Mouse (Mus musculus) gastrocnemius, postnatal 10 days (tissue): ENCODE data around the gene Slamf9. TPM values are rescaled to one million over a fixed set of nuclear protein-coding genes. Genes with fewer than 3 reads are reported as not detected.
A peak's percentile ranks its signal among the peaks of the same experiment; 100 is the strongest.

Experiments
- DNase-seq: peaks from one replicate; pipeline ENCODE4 v3.0.0; 2021; ENCODE audit warnings: mixed read lengths
- total RNA-seq, 2 experiments: library from RNA; stranded (reverse); gene quantifications; 2 replicates each; pipeline ENCODE4 v1.2.3; 2021

The Slamf9 gene
- total RNA-seq, 2 experiments from 2014 or later, result 0.42 to 0.72 TPM

- DNase-seq, result no peak
Observed at GRCm38 (mm10) chr1:172462534-172462933, 12.6 kb upstream of the Slamf9 start.

DNA sequence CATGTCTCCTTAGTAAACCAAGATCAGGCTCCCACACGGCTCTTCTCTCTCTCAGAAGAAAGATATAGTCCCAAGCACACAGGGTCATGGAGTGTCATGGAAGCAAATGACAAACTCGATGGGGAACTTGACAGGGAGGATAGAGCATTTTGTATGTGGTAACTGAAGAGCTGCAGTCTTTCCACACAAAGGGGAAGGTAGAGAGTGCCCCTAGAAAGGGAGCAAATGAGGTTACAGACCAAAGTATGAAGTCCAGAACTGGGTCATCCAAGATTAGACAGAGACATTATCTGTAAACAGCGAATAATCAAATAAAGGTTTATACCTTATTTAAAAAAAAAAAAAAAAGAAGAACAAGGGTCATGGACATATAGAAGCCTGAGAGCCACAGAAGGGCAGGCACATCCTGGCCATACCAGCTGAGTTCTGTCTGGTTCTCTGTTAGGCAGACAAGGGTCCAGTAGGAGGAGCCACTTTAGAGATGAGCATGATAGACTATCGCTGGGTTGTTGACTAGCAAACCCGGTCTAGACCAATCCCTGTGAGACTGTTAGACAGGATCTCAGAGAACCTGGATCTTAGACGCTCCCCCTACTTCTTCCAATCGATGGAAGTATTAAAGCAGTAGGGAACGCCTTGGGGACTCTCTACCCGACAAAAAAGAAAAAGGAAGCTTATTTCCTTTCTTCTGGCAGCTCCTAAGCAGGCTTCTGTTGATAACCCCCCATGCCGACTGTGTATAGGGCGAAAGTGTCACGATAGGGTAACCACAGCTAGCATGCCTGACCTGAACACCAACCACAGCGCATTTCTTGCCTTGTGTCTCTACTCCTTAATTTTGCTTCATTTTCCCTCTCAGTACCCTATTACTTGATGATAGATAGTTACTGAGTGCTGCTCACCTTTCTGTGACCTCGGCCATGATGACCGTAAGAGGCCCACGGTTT is 11.5 kb upstream of the Slamf9 start:
- no peak for DNase-seq

- DNase-seq, result no peak
Observed at GRCm38 (mm10) chr1:172468301-172468877, 6.8 kb upstream of the Slamf9 start.

- no peak for DNase-seq
Observed at GRCm38 (mm10) chr1:172469373-172469772, 5.8 kb upstream of the Slamf9 start.

- no peak for DNase-seq
Observed at GRCm38 (mm10) chr1:172469810-172470448, 5.2 kb upstream of the Slamf9 start.

DNA sequence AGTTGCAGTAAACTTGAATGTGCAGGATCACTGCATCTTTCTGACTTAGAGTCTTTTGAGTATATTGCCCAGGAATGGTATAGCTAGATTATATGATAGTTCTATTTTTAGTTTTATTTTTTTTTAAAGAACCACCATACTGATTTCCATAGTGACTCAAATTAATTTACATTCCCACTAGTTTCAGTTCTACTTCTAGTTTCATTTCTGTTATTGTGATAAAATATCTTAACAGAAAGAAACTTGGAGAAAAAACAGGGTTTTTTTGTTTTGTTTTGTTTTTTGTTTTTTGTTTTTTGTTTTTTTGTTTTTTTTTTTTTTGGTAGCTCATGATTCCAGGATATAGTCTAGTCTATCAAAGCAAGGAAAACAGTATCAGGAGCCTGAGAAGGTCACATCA is 2.2 kb upstream of the Slamf9 start:
- DNase-seq, result no peak

GRCm38 (mm10) chr1:172474196-172474595 is 962 bp upstream of the Slamf9 start:
- no peak for DNase-seq

DNA sequence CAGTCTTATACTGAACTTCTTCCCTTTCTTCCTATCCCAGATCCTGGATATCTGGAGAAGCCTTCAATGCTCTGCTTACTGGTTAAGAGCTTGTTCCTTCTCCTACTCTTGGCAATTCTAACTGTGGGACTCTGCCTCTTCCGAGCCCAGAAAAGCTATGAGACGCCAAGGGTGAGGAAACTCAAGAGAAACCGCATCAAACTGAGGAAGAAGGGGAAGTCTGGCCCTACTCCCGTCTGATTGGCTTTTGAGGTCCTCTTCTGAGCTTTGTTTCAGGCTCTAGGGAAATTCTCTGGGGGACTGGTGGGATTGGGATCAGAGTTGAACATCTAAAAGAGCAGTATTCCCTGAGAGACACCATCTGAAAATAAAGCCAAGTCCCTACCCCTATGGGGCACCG is 2.9 kb downstream of the Slamf9 start:
- no peak for DNase-seq

GRCm38 (mm10) chr1:172480376-172480775 is 5.2 kb downstream of the Slamf9 start:
- DNase-seq, result no peak

GRCm38 (mm10) chr1:172481111-172481510 is 6.0 kb downstream of the Slamf9 start:
- DNase-seq, result no peak

- DNase-seq, result peak; percentile 81
Observed at GRCm38 (mm10) chr1:172481540-172482280, 6.6 kb downstream of the Slamf9 start, which contains the start of gene Igsf9. Igsf9 (plus strand) TSS chr1:172481788.

DNA sequence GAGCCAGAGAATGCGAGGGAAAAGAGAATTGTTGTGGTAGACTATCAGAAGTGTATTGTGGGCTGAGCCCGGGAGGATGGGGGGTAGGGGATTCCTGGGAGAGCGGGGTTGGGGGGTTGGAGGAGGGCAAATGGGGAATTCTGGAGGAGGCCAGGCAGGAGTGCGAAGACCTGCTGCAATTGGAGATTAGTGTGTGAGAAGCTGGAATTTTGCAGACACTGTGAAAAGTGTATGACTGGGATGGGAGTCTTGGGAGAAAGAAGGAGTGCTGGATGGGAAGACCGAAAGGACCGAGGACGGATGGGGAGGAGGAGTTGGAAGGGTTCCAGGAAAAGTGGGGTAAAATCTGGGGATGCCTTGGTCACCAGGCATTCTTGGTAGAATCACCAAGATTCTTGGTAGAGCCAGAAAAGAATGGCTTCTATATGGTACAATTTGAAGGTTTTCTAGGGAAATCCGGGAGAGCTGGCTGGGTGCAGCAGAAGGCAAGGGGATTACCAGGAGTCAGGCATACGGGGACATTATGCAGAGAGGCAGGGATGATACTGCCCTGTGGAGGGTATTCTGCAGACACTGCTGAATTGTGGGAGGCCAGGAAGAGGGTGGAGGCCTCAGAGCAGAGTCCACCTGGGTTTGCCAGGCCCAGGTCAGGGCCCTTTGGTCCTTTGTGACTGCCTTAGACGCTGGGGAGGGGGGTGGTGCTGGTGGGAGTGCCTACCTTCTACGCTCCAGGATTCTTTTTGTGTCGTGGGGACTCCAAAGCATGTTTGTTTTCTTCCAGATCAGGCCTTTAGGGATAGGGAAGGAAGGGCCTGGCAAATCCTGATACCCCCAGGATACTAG is 7.6 kb downstream of the Slamf9 start:
- DNase-seq, result no peak

DNA sequence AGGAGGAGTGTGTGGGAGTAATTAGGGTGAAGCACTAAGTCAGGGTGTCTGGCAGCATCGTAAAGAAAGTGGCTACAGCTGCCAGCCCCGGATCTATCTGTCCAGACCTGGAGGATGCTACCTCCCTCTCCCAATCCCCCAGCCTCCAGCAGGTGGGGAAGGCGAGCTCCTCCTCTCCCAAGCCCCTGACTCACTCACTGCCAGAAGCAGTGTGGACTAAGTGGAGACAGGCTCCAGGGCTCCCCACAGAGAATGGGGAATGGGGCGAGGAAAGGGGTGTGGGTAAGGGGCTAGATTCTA is 8.2 kb downstream of the Slamf9 start:
- no peak for DNase-seq

DNA sequence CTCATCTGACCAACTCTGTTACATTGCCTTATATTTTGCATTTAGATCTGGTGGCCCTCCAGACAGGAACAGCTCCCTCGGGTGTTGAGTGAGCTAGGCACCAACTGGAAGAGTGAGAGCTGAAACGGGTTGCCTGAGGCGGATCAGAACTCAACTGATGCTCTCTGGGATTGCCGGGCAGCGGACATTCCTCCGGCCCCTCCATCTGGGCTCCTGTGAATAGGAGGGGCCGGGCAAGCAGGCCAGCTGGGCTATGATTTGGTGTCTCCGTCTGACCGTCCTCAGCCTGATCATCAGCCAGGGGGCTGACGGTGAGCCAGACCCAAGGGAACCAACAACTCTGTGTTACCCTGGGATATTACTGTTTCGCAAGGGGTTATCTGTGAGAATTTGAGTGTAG is 9.1 kb downstream of the Slamf9 start:
- DNase-seq, result no peak

DNA sequence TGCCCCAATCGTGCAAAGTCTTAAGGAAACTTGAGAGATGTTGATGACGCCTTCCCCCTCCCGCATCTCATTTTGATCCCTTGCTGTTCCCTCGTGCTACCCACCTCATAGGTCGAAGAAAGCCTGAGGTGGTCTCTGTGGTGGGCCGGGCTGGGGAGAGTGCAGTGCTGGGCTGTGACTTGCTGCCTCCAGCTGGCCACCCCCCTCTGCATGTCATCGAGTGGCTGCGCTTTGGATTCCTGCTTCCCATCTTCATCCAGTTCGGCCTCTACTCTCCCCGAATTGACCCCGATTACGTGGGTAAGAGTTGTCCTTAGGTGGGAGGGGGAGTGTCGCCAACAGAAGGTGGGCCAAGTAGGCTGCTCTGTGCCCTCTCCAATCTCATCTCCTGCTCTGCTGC is 9.5 kb downstream of the Slamf9 start:
- no peak for DNase-seq

DNA sequence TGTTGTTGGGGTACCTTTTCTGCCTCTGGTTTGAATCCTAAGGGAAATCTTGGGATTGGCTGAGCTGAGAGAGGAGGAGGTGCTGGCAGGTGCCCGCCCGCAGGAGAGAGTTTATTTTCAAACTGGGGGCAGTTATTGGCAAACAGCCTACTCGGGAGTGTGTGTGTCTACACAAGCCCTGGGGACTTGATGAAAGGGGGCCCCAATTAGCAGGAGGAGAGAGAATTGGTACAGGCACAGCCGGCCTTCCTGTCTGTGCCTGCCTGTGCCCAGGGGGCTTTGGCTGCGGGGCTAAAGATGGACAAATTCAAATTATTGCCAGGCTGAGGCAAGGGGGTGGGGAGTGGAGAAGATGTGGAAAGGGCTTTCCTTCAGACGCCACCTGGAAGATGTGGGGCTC is 10.7 kb downstream of the Slamf9 start:
- DNase-seq, result no peak

DNA sequence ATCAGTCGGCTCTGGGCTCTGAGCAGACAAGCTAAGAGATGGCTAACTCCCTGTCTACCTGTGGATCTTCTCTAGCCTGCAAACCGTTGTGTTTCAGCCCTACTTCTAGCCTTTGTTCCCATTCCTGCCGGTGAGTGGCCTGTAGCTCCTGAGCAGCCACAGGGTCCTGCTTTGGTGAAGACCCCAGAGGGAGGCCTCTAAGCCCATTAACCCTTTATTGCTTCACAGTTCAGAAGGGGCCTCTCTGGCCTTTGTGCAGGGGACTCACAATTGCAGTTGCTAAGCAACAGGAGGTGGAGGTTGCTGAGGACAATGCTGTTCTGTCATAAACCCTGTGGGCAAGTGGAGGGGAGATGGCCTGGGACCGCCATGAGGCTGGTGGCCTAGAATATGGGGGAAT is 11.1 kb downstream of the Slamf9 start:
- DNase-seq, result no peak

- DNase-seq, result no peak
Observed at GRCm38 (mm10) chr1:172486651-172487050, 11.5 kb downstream of the Slamf9 start.

DNA sequence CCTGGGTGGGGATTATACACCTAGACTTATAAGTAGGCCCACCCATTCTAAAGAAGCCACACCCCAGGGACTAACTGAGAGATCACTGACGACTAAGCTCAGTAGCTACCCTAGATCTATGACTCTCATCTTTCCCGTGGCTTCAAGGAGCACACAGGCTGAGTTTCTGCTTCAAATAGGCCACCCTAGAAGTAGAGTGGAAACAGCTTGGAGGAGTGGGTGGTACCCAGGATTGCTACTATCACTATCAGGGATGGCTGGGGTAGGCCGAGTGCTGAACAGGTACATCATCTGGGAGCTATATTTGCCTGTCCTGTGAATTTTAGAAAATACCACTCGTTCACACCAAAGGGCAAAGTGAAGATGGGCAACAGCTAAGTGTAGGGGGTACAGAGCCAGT is 12.7 kb downstream of the Slamf9 start:
- DNase-seq, result no peak

DNA sequence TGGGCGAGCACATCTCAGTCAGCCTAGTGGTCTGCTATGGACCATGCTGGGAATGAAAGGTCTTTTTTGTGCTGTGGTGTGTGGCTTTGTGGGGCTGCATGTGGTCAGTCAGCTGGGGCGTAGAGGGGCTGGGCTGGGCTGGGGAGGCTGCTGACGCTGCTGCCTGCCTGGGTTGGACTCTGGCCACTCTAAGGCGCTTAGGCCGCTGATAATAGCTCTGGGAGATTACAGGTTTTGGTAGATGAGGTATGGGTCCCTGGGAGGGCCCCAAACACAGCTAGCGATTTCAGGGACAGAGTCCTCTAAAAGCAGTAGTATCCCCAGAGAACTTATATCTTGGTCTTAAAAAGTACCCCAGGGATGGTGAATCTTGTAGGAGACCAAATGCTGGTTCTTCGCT is 13.7 kb downstream of the Slamf9 start:
- DNase-seq, result no peak

DNA sequence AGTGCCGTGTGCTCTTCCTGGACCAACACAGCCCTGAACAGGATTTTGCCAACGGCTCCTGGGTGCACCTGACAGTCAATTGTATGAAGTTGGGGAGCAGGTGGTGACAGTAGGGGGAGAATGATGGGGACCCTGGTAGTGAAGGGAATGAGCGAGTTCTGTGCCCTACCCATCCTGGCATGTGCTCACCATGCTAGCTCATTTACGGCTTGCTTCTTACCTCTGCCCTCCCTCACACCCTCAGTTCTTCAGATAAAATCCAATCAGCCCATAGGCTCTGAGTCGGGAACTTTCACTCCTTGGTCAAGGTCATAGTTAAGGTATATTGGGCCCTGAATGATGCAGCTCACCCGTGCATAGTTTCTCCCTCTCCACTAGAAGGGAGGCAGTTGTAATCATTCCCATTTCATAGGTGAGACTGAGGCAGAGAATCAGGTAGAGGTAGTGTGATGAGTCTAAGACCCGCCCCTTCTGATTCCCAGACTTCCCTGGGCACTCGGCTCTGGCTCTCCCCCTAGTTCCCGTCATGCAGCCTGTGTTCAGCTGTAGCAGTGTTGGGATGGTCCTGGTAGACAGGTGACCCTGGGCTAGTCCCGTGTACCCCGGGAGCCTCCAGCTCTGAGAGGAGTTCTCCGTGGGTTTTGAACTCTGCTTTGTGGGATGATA is 14.6 kb downstream of the Slamf9 start:
- DNase-seq, result no peak
